Mouse (Mus musculus) olfactory bulb, adult 2 months (tissue): ENCODE data around the gene Tcf7l2.

ENCODE experiments used
- CTCF ChIP-seq: fragments of 200-500 bp; IDR thresholded peaks from 2 replicates; pipeline ENCODE4 v1.5.1; 2012; ENCODE audit warnings: low read depth, mild to moderate bottlenecking, low read length, moderate library complexity; ENCODE audit not compliant: insufficient read depth
- POLR2A ChIP-seq: fragments of 200-500 bp; IDR thresholded peaks from 2 replicates; pipeline ENCODE4 v1.6.1; 2012; ENCODE audit warnings: mild to moderate bottlenecking, low read depth, low read length, moderate library complexity; ENCODE audit not compliant: insufficient read depth

DNA sequence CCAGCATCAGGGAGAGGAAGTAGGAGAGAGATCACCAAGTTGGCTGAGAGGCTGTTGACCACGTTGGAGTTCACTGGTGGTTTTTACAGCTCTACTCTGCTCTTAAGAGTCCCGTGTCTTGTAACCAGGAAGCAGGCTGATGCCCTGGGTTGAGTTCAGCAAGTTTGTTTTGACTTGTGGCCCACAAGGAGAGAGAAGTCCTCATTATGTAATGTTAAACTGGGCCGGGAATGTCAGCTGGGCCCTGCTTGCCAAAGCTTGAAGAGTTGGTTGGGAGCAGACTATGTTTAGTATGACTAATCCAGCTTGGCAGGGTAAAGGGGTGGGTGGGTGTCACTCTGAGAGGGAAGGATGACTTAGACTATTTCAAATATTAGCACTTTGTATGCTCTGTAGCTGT lies 134.9 kb downstream of the Tcf7l2 start:
- no peak for TF ChIP-seq POLR2A
- no peak for TF ChIP-seq CTCF
